Mouse (Mus musculus) intestine, embryonic 16.5 days (tissue): ENCODE results near the gene Kcnj4. TPM values are rescaled to one million over a fixed set of nuclear protein-coding genes. Genes with fewer than 3 reads are reported as not detected.

ENCODE experiments used
- ATAC-seq: fragments of 200-750 bp; cut with Nextera tagmentation; 2 replicates; pipeline ENCODE4 v1.8.0; 2017; ENCODE audit warnings: moderate TSS enrichment, moderate library complexity
- H3K27ac ChIP-seq: fragments of 300-500 bp; sonication (generic); 2 replicates; pipeline ENCODE4 v1.5.1; 2014; ENCODE audit warnings: mild to moderate bottlenecking, low read length
- H3K27me3 ChIP-seq: fragments of 300-500 bp; sonication (generic); replicated peaks from 2 replicates; pipeline ENCODE4 v1.6.1; 2014; ENCODE audit warnings: low read length, control low read depth, mixed read lengths; ENCODE audit not compliant: control insufficient read depth, insufficient read depth
- H3K36me3 ChIP-seq: fragments of 300-500 bp; sonication (generic); 2 replicates; pipeline ENCODE4 v1.6.1; 2014; ENCODE audit warnings: low read length, control low read depth; ENCODE audit not compliant: control insufficient read depth, insufficient read depth
- H3K4me1 ChIP-seq: fragments of 300-500 bp; sonication (generic); 2 replicates; pipeline ENCODE4 v1.6.1; 2014; ENCODE audit warnings: low read length, control low read depth, mixed read lengths; ENCODE audit not compliant: control insufficient read depth, insufficient read depth
- H3K4me2 ChIP-seq: fragments of 300-500 bp; sonication (generic); 2 replicates; pipeline ENCODE4 v1.6.1; 2014; ENCODE audit warnings: low read depth, low read length, control low read depth
- H3K4me3 ChIP-seq: fragments of 300-500 bp; sonication (generic); 2 replicates; pipeline ENCODE4 v1.5.1; 2014; ENCODE audit warnings: mild to moderate bottlenecking, low read length
- H3K9ac ChIP-seq: fragments of 300-500 bp; sonication (generic); 2 replicates; pipeline ENCODE4 v1.6.1; 2014; ENCODE audit warnings: low read depth, low read length
- H3K9me3 ChIP-seq: fragments of 300-500 bp; sonication (generic); 2 replicates; pipeline ENCODE4 v1.6.1; 2016; ENCODE audit warnings: low read length, control low read depth; ENCODE audit not compliant: control insufficient read depth
- WGBS: fragments of 180-500 bp; shearing (Covaris S2); extraction: QIAGEN DNeasy Blood & Tissue Kit; methylation state at CpG from one replicate; pipeline ENCODE4 v1.1.7; 2014; 5-methylcytosine and 5-hydroxymethylcytosine counted together
- microRNA-seq: library from miRNA; unstranded; fragments of <30 nt; microRNA quantifications from one replicate; pipeline ENCODE4, GENCODE M21; 2016
- polyA plus RNA-seq: library from polyadenylated mRNA; unstranded; fragments of >200 nt; fragmentation: Nextera tagmentation; extraction: Ambion mirVana; gene quantifications from 2 replicates; pipeline ENCODE4 v1.2.1, GENCODE M21; 2015

Kcnj4 gene
- polyA plus RNA-seq, 1 experiment from 2014 or later = not detected

GRCm38 (mm10) chr15:79438816-79439215 lies 66.2 kb downstream of the Kcnj4 start:
- Histone ChIP-seq H3K9me3 (no peaks in the 10 kb centered on the region), H3K27me3 (no peaks in the 10 kb centered on the region), H3K27ac (no peak overlapping the region), H3K4me3 (no peak overlapping the region), H3K4me1 (peaks cover 38% of the 10 kb centered on the region), H3K36me3 (peaks cover 7% of the 10 kb centered on the region; the same call in 1 of the 2 replicates), H3K4me2 (no peak overlapping the region), H3K9ac (peak overlapping the region; percentile 36; the same call in 1 of the 2 replicates)
- ATAC-seq = no peak
- 49% methylated on average over 8 of the region's 8 CpGs for WGBS

- H3K36me3 ChIP-seq = peaks cover 7% of the 10 kb centered on the region; the same call in 1 of the 2 replicates
- 0 out of 2 replicates have a peak overlapping the region, but pooled peaks have one; percentile 2 for H3K4me2 ChIP-seq
- no peak for ATAC-seq
- no peak overlapping the region for H3K27ac ChIP-seq
- no peaks in the 10 kb centered on the region for H3K27me3 ChIP-seq
- 58% methylated on average over 6 of the region's 6 CpGs for WGBS
- H3K9ac ChIP-seq = peak overlapping the region; percentile 36; the same call in 1 of the 2 replicates
- peaks cover 40% of the 10 kb centered on the region for H3K4me1 ChIP-seq
- H3K4me3 ChIP-seq = no peak overlapping the region
- H3K9me3 ChIP-seq = no peaks in the 10 kb centered on the region
These were observed 66.7 kb downstream of the Kcnj4 start for GRCm38 (mm10) chr15:79438209-79438810.

DNA sequence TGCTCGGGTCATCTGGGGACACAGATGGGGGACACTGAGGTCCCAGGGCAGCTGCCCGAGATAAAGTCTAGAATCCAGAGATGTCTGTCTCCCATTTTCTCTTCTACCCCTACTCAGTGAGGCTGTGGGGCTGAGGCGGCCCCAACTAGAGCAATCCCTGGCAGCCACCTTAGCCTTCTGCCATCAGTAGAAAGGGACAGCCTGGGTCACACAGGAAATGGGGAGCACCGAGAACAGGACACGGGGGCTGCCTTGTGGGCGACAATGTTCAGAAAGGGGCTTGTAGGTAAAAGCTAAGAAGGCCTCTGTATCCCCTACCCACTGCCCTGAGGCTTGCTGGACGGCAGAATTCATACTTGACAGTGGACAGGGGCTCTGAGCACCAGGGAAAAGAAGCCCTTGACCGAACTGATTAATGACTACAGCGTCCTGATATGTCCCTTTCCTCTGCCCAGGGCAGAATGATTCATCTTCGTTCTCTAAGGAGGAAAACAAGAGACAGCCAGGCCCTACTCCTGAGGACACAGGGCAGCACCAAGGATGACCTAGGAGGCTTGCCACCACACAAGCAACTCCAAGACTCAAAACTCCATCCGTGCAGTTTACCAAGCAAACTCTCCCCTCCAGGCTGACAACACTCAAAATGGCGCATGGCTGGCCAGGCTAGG lies 67.4 kb downstream of the Kcnj4 start:
- peaks cover 45% of the 10 kb centered on the region for H3K4me1 ChIP-seq
- whole genome bisulfite sequencing = 83% methylated on average over 12 of the region's 12 CpGs
- ATAC-seq = no peak

DNA sequence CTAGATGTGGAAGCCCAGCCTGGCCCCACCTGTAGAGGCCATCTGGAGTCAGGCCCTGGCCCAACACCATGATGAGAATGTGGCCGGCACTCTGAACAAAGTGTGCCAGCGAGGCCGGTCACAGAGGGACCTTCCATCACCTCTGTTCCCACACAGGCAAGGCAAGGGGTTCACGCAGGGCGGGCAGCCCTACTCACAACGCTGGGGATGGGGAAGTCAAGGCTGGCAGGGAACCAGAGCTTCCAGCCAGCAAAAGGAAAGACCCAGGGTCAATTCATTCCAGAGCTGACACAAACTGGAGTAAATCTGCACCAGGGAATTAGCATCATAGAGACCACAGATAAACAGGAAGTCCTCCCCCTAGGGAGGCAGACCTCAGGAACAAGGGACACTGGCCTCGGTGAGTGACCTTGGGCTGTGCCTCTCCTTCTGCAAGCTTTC lies 68.5 kb downstream of the Kcnj4 start:
- Histone ChIP-seq H3K27ac (no peak overlapping the region), H3K4me1 (peaks cover 47% of the 10 kb centered on the region), H3K9ac (0 out of 2 replicates have a peak overlapping the region, but pooled peaks have one; percentile 23), H3K36me3 (peaks cover 7% of the 10 kb centered on the region; the same call in 1 of the 2 replicates), H3K27me3 (no peaks in the 10 kb centered on the region), H3K4me3 (no peak overlapping the region), H3K9me3 (no peaks in the 10 kb centered on the region), H3K4me2 (no peak overlapping the region)
- WGBS = 55% methylated on average over 7 of the region's 7 CpGs
- no peak for ATAC-seq

More for the DNA sequence above, 67.4 kb downstream of the Kcnj4 start:
- Histone ChIP-seq H3K27me3 (no peaks in the 10 kb centered on the region), H3K27ac (no peak overlapping the region), H3K9me3 (no peaks in the 10 kb centered on the region), H3K4me3 (no peak overlapping the region), H3K4me2 (no peak overlapping the region), H3K9ac (no peak overlapping the region), H3K36me3 (peaks cover 7% of the 10 kb centered on the region; the same call in 1 of the 2 replicates)

- whole genome bisulfite sequencing = 45% methylated on average over 7 of the region's 7 CpGs
- Histone ChIP-seq H3K36me3 (peaks cover 7% of the 10 kb centered on the region; the same call in 1 of the 2 replicates), H3K4me2 (no peak overlapping the region), H3K27me3 (no peaks in the 10 kb centered on the region), H3K9me3 (no peaks in the 10 kb centered on the region), H3K27ac (0 out of 2 replicates have a peak overlapping the region, but pooled peaks have one; percentile 3), H3K4me1 (peaks cover 41% of the 10 kb centered on the region), H3K9ac (no peak overlapping the region), H3K4me3 (no peak overlapping the region)
- ATAC-seq = no peak
These were observed 69.8 kb downstream of the Kcnj4 start for GRCm38 (mm10) chr15:79435191-79435671.

Small RNA genes within 50 kb of the gene (microRNA-seq; reads per million reads assigned to microRNA genes)
- gene Gm44302 = not detected

Other genes with a start within 250 kb of the Kcnj4 start
- 13.6 and 17.9 TPM in 2 replicates for gene Baiap2l2, start 219.7 kb downstream of the Kcnj4 start, polyA plus RNA-seq
- 27.1 and 28.3 TPM in 2 replicates for gene Pla2g6, start 176.9 kb downstream of the Kcnj4 start, polyA plus RNA-seq
- gene Maff, start 158.6 kb downstream of the Kcnj4 start, polyA plus RNA-seq = 6.0 and 7.1 TPM in 2 replicates
- gene Tmem184b, start 101.7 kb downstream of the Kcnj4 start, polyA plus RNA-seq = 43.6 and 46.4 TPM in 2 replicates
- 28.9 and 30.8 TPM in 2 replicates for gene Csnk1e, start 49.7 kb downstream of the Kcnj4 start, polyA plus RNA-seq
- gene Kdelr3, start 11.2 kb upstream of the Kcnj4 start, polyA plus RNA-seq = 72.5 and 74.5 TPM in 2 replicates
- gene Ddx17, start 41.5 kb upstream of the Kcnj4 start, polyA plus RNA-seq = 29.4 and 29.8 TPM in 2 replicates
- 1.1 and 1.7 TPM in 2 replicates for gene Dmc1, start 99.9 kb upstream of the Kcnj4 start, polyA plus RNA-seq
- 0.60 and 0.72 TPM in 2 replicates for gene Fam227a, start 153.7 kb upstream of the Kcnj4 start, polyA plus RNA-seq
- gene Cby1, start 154.0 kb upstream of the Kcnj4 start, polyA plus RNA-seq = 37.1 and 37.2 TPM in 2 replicates
- 248 and 288 TPM in 2 replicates for gene Tomm22, start 165.6 kb upstream of the Kcnj4 start, polyA plus RNA-seq
- gene Josd1, start 182.7 kb upstream of the Kcnj4 start, polyA plus RNA-seq = 14.1 and 17.0 TPM in 2 replicates
- 24.5 and 25.3 TPM in 2 replicates for gene Gtpbp1, start 185.6 kb upstream of the Kcnj4 start, polyA plus RNA-seq
- 2.8 and 3.3 TPM in 2 replicates for gene Sun2, start 237.3 kb upstream of the Kcnj4 start, polyA plus RNA-seq